ENCODE assay signal across 14 mouse cellular contexts in the genomic region with DNA sequence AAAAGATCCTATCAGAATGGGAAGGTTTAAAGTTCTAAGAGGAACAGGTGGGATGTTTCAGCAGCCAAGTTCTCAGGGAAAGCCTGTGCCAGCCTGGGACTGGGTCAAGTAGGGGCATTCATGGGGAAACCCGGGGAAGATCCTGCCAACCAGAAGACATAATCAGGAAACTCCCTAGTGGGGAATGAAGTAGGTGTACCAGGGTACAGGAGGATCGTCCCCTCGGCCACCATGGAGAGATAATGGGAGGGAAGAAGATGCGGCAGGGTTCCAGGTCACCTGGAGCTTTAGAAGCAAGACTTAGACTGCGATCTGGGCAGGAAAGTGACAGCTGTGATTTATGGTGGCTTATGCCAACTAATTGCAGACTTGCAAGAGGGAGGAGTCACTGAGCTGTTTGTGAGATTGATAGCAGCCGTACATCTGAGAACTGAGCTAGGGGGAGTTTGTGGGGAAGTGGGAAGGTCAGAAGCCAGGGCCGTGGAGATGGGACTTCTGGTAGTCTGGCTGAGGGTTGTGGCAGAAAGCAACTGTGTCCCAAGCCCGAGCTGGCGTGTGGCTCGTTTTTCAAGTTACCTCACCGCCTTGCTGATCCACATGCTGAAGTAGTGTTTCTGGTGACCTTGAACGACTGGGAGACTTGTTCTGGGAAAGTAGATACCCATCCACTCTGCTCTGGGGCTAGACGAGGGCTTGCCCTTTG. TPM values are rescaled to one million over a fixed set of nuclear protein-coding genes. Genes with fewer than 3 reads are reported as not detected.
A peak's percentile ranks its signal among the peaks of the same experiment; 100 is the strongest.
DNase-seq lines count a peak whose midpoint lies in the region; ATAC-seq and TF ChIP-seq lines count a peak whose summit lies in the region.
"Had no signal": no experiment of that assay in that cellular context is flagged by ENCODE, and none has a peak within 500 bp of the region (broad histone marks: within the 10 kb centered on the region; RNA-seq: fewer than 3 reads in every experiment).

No protein-coding gene starts in this region.

- intact Hi-C loops in gastrocnemius, adult 2 months (cut with DNase I), result no loop called here

- peak; percentile 65 for DNase-seq in gastrocnemius, adult 2 months
- DNase-seq in gastrocnemius, postnatal 4 days (ENCODE audit: low spot score in 2 of 2), result no peak
- peak; percentile 91 for DNase-seq in A20 (ENCODE audit: low read depth, low spot score)
- DNase-seq in adrenal gland, postnatal 25 days, result peak; percentile 11
- DNase-seq in heart, postnatal 4 days, result peak; percentile 18
- no peak for DNase-seq in thymus, adult 18-20 months
- DNase-seq in testis, postnatal 14 days (ENCODE audit: low spot score), result no peak
- DNase-seq: layer of hippocampus, postnatal 36 days; right cerebral cortex, postnatal 25 days; thymus, postnatal 36 days had no signal

- H3K4me3 ChIP-seq in gastrocnemius, adult 2 months, result no peak overlapping the region
- H3K4me3 ChIP-seq: embryonic facial prominence, embryonic 15.5 days; heart, embryonic 13.5 days; myocyte had no signal

- ATAC-seq in activated CD4-positive, CD25-positive, alpha-beta regulatory T cell, adult 4 months, result no peak

- peak overlapping the region; percentile 52 for H3K27ac ChIP-seq in gastrocnemius, adult 2 months
- H3K27ac ChIP-seq: embryonic facial prominence, embryonic 15.5 days; heart, embryonic 13.5 days had no signal

- TF ChIP-seq CTCF in gastrocnemius, adult 2 months (IDR thresholded peaks at IDR 0.05), result no peak

RNA-seq across cellular contexts. Expression of a gene that starts 30.9 kb away (rescaled TPM):
- total RNA-seq in gastrocnemius, adult 2 months (2021), result 10 to 100 TPM; 59.3 to 70.9 TPM
- 10 to 100 TPM; 71.7 to 79.0 TPM for total RNA-seq in gastrocnemius, postnatal 4 days (2021)
- 71.3 and 86.9 TPM in 2 replicates for total RNA-seq in adrenal gland, postnatal 25 days (2021)
- 10 to 100 TPM; 64.9 to 66.8 TPM for total RNA-seq in heart, postnatal 4 days (2021)
- 10 to 100 TPM; 25.0 to 27.7 TPM for polyA plus RNA-seq in activated CD4-positive, CD25-positive, alpha-beta regulatory T cell, adult 4 months (2017; shearing (Covaris generic))

Comparison
In these comparisons a context has a peak if more than half of its experiments do, and no peak if none do; other contexts are left out.
1. DNase-seq: peak in gastrocnemius, adult 2 months (single experiment), A20 (single experiment), adrenal gland, postnatal 25 days (single experiment) and heart, postnatal 4 days (single experiment); none in gastrocnemius, postnatal 4 days (0 of 2), thymus, adult 18-20 months (0 of 2) and testis, postnatal 14 days (single experiment).